Mouse (Mus musculus): ENCODE results near the gene Mpig6b. TPM values are rescaled to one million over a fixed set of nuclear protein-coding genes. Genes with fewer than 3 reads are reported as not detected.
A peak's percentile ranks its signal among the peaks of the same experiment; 100 is the strongest.

The Mpig6b gene
- total RNA-seq, 1 experiment from 2014 or later = not detected

DNA sequence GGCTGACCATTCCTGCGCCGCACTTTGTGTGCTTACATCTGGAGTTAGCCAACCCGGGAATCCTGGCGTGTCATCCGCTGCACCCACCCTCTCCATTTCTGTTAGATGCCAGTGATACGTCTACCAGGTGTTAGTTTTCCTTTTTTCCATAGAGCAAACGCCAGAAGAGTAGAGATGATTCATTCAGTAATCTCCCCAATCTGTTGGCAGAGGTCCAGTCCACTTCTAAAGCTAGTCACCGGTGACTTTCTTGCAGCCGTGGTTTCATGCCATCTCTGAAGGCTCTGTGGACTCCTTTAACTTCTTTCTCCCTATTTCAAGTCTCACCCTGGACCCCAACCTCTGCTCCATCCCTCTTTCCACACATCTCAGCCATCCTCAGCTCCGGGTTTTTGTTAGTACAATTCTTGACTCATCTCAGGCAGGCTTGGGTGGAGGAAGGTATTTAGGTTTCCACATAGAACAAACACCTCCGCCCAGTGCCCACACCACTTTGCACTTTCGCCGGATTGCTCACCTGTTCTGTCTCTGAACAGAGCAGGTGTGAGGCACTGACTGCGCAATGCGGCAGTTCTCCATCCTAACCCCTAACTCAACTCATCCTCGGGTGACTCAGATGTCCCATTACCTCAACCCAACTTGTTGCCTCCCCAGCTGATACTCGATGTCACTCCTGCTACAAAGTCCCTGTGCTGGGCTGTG is 2.4 kb upstream of the Mpig6b start:
- ATAC-seq (replicated peaks in 1 of 2; ENCODE audit: insufficient read depth in 1 of 2, low FRiP score in 2 of 2, low TSS enrichment in 1 of 2, low read depth in 1 of 2, poor library complexity in 2 of 2, severe bottlenecking in 2 of 2) = no peak

DNA sequence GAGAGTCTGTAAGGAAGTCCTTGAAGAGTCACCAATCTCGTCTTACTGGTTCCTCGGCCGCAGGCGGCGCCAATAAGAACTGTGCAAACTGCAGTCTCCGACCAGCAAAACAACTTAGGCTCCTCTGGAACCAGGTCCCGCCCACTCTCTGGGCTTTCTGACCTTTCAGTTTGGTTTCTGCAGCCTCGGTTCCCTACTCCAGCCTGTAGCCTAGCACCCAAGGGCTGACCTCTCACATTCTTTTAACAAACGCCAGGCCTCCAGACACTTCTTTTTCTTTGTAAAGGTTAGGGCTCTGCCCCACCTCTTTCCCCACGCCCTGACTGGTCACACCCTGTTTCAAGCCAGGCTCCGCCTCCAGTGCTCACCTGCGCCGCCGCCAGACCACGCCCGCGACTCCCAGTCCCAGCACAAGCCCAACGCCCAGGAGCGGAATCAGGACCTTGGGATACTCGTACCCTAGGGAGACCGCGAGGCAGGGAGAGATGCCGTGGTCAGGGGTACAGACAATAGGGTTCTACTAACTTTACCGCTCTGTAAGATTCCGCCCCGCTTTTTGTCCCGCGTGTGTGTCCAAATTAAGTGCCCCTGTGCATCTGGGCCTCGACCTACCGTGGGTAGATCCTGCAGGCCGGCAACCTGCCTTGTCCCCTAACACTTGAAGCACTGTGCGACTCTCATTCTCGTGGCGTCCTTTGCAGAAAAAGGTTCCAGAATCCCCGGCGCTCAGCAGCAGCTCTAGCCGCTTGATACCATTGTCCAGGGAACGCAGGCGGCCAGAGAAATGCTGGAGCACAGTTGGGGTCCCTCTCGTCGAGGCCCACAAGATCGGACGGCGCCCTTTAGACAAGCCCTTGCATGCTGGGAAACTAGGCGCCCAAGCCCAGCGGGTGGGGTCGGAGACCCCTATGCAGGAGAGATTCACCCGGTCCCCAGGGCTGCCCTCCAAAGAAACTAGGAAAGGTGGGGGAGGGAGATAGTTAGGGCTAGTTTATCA is 735 bp downstream of the Mpig6b start, which contains the start of gene Ly6g6c:
Gene Ly6g6c (plus strand): TSS at position 438 of the 997 bp plus-strand sequence.
- ATAC-seq (replicated peaks in 1 of 2; ENCODE audit: insufficient read depth in 1 of 2, low FRiP score in 2 of 2, low TSS enrichment in 1 of 2, low read depth in 1 of 2, poor library complexity in 2 of 2, severe bottlenecking in 2 of 2) = peak; percentile 33 to 40; a peak in 2 of 4 replicates

DNA sequence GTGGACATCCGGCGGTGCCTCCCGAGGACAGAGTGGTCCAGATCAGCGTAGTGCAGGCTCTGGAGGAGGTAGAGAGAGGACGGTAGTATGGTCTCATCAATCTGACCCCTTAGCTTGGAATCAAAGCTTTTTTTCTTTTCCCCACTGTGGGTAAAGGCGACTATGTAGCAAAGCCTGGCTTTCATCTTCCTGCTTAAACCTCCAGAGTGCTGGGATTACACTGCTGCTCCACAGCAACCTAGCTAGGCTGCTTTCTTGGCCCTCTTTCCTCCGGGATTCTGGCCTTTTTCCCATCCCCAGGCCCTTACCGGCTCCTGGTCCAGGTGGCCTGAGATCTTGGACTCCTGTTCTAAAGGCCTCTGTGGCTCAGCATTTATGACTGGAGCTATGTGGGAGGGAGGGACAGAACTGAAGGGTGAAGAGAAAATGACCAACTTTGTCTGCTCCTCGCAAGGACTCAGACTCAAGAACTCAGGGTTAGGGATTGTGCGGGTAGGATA is 1.6 kb downstream of the Mpig6b start:
- no peak for ATAC-seq (replicated peaks in 1 of 2; ENCODE audit: insufficient read depth in 1 of 2, low FRiP score in 2 of 2, low TSS enrichment in 1 of 2, low read depth in 1 of 2, poor library complexity in 2 of 2, severe bottlenecking in 2 of 2)

DNA sequence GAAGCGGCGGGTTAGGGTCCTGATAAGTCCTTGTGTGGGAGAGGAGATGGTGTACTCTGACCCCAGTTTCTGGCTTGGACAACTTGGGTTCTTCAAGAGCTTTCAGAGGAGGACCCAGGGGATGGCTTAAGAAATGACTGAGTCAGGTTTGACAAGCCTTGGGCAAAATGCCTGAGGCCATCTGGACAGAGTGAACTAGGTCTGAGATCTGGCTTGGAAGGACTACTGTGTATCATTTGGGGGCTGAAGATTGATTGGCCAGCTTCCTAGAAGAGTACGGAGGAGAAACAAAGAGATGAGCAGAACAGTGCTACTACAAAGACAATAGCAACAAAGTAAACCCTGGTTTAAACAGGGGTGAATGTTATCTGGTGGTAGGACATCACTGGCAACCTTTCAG is 2.5 kb downstream of the Mpig6b start:
- no peak for ATAC-seq (replicated peaks in 1 of 2; ENCODE audit: insufficient read depth in 1 of 2, low FRiP score in 2 of 2, low TSS enrichment in 1 of 2, low read depth in 1 of 2, poor library complexity in 2 of 2, severe bottlenecking in 2 of 2)

DNA sequence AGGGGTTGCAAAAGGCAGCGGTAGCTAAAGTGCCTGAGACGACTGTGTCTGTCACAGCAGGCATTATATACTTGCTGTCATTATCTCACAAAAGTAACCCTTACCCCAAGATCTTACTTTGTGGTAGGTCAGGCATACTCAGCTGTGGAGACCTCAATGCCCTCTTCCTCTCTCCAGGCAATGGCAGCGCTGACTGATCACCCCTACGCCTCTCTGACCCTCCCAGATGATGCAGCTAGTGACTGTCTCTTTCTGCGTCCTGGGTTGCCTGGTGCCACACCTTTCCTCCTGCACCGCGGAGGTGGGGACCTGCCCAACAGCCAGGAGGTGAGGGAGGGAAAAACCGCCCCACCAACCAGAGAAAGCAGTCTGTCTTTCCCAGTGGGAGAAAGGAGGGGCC is 4.7 kb downstream of the Mpig6b start:
- no peak for ATAC-seq (replicated peaks in 1 of 2; ENCODE audit: insufficient read depth in 1 of 2, low FRiP score in 2 of 2, low TSS enrichment in 1 of 2, low read depth in 1 of 2, poor library complexity in 2 of 2, severe bottlenecking in 2 of 2)

DNA sequence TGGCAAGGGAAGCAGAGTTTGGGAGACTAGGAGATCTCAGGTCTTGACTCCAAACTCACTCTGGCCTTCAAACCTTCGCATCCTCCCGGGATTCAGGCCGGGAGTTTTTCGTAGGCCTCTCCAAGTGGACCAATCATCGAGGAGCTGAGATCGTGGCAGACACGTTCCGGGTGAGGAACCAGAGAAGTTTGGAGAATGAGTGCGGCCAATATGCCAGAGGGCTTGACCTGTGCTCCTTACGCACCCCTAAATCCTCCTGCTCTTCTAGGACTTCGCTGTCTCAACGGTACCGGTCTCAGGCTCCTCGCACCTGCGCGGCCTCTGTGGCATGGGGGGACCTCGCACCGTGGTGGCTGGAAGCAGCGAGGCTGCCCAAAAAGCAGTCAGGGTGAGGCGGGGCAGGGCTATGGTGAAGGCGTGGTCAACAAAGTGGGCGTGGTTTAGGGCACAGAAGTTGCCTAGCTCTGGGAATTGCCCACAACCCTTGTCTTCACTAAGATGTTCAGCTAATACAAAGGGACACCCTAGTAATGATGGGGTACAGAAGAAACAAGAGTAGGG is 5.2 kb downstream of the Mpig6b start:
- no peak for ATAC-seq (replicated peaks in 1 of 2; ENCODE audit: insufficient read depth in 1 of 2, low FRiP score in 2 of 2, low TSS enrichment in 1 of 2, low read depth in 1 of 2, poor library complexity in 2 of 2, severe bottlenecking in 2 of 2)

DNA sequence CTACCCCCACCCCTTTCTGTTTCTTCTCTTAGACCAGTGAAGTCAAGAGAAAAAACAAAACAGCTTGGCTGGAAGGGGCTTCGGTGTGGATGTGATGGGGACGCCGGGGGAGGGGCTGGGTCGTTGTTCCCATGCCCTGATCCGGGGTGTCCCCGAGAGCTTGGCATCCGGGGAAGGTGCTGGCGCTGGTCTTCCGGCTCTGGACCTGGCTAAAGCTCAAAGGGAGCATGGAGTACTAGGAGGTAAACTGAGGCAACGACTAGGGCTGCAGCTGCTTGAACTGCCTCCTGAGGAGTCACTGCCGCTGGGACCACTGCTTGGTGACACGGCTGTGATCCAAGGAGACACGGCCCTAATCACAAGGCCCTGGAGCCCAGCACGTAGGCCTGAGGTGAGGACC is 5.9 kb downstream of the Mpig6b start:
- no peak for ATAC-seq (replicated peaks in 1 of 2; ENCODE audit: insufficient read depth in 1 of 2, low FRiP score in 2 of 2, low TSS enrichment in 1 of 2, low read depth in 1 of 2, poor library complexity in 2 of 2, severe bottlenecking in 2 of 2)

DNA sequence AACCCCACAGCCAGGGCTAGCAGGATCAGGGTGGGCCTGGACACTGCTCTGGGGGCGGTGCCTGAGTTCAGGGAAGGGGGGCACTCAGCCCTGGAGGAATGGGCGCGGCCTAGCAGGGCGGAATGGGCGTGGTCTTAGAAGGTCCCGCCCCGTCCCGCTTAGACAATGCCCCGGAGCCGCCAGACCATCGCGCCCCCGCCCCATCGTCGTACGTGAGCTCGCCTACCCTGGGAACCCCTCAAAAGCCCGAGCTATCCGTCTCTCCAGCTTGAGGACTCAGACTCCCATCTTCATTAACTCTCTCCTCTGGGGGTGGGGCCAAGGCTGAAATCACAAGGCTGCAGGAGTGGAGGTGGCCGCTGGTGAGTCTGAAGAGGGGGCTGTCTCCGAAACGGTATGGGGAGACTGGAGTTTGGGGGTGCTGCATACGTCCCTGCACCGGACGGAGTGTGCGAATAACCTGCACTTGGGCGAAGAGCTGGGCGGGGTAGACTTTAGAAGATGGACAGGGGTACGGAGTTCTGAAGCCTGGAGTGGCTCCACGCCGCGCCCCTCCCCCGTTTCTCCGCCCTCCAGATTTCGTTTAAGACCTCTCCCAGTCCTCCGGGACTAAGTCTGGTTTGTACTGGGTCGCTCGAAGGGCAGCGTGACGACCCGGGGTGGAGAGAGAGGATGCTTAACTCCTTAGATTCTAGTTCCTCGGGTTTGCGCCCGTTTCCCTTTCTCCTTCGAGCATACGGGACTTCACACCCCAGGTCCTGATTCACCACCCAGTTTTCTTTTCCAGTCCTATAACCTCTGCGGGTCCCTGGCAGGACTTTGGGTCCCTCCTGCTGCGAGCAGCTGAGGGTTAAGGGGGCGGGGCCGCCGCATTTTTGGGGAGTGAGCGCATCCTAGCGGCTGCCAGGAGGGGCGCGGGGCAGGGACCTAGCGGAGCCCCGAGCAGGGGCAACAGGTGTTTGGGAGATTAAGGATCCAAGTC is 6.8 kb downstream of the Mpig6b start, which contains the start of gene Ddah2:
Gene Ddah2 (plus strand): TSS at position 125 of the 982 bp plus-strand sequence.
- peak; percentile 82 to 87 for ATAC-seq (replicated peaks in 1 of 2; ENCODE audit: insufficient read depth in 1 of 2, low FRiP score in 2 of 2, low TSS enrichment in 1 of 2, low read depth in 1 of 2, poor library complexity in 2 of 2, severe bottlenecking in 2 of 2)

DNA sequence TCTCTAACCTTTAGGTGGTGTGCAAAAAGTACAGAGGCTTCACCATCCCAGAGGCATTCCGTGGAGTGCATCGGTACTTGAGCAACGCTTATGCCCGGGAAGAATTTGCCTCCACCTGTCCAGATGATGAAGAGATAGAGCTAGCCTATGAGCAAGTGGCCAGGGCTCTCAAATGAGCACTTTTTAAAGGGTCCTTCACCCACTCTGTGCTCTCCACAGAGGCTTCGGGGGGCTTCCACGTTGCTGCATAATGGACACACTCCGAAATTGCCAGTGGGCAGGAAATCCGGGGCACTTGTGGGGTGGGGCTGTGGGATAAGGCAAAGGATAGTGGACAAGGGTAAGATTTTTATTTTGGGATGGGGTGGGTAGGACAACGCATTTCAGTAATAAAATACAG is 7.7 kb downstream of the Mpig6b start:
- ATAC-seq (replicated peaks in 1 of 2; ENCODE audit: insufficient read depth in 1 of 2, low FRiP score in 2 of 2, low TSS enrichment in 1 of 2, low read depth in 1 of 2, poor library complexity in 2 of 2, severe bottlenecking in 2 of 2) = no peak

DNA sequence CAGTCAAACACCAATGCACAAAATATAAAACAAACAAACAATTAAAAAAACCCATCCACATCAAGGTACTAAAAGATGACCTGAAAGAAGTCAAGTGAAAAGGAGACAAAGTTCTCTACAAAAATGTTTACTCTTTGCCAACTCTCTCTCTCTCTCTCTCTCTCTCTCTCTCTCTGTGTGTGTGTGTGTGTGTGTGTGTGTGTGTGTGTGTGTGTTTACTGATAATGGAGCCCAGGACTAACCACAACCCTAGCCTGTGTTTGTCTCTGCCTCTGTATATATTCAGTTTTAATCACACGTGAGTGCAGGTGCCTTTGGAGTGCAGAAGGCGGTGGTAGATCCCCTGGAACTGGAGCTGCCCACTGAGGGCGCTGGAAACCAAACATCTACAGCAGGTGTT is 8.9 kb downstream of the Mpig6b start:
- no peak for ATAC-seq (replicated peaks in 1 of 2; ENCODE audit: insufficient read depth in 1 of 2, low FRiP score in 2 of 2, low TSS enrichment in 1 of 2, low read depth in 1 of 2, poor library complexity in 2 of 2, severe bottlenecking in 2 of 2)

DNA sequence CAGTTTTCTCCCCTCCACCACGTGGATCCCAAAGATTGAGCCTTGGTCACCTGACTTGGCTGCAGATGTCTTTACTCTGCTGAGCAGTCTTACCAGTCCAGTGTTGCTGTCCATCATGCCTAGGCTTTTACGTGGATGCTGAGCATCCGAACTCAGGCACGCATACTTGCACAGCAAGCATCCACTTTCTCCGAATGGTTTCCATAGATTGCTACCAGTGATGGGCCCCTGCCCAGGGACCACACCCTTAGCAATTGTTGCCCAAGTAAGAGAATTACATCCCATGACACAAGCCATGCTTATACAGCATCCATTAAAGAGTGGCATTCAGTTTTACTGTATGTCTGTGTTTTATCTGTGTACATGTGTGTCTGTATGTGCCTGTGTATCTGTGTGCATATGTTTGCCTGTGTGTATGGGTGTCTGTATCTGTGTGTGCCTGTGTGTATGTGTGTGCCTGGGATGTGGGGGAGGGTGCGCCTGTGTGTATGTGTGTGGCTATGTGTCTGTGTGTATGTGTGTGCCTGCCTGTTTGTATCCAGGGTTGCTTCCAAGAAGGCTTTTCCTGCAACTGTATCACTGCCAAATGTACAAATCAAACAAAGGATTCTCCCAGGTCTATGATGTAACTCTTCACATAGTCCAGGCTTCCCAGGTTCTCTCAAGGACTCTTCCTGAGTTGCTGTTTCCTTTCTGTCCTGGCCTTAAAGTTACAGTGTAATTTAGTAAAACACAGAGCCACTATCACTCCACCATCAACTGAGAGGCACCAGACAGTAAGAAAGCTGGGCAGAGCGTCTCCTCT is 10.1 kb downstream of the Mpig6b start:
- ATAC-seq (replicated peaks in 1 of 2; ENCODE audit: insufficient read depth in 1 of 2, low FRiP score in 2 of 2, low TSS enrichment in 1 of 2, low read depth in 1 of 2, poor library complexity in 2 of 2, severe bottlenecking in 2 of 2) = no peak

DNA sequence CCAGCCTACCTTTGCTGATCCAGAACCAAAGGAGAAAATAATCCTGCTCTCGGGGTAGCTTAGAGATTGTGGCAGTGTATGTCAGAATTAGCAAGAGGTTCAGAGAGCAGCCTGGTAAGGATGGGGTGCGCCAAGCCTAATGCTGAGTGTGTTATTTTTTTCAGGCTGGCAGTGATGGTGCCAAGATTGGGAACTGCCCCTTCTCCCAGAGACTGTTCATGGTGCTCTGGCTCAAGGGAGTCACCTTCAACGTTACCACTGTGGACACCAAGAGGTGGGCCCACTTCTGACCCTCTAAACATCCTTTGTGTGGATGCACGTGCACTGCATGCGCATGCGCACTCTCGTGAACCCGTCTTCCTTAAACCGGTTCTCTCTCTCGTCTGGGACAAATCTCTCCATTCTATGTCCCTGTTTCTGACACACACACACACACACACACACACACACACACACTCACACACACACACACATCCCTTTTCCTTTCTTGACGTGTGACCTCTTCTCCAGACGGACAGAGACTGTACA is 13.6 kb downstream of the Mpig6b start:
- ATAC-seq (replicated peaks in 1 of 2; ENCODE audit: insufficient read depth in 1 of 2, low FRiP score in 2 of 2, low TSS enrichment in 1 of 2, low read depth in 1 of 2, poor library complexity in 2 of 2, severe bottlenecking in 2 of 2) = no peak

DNA sequence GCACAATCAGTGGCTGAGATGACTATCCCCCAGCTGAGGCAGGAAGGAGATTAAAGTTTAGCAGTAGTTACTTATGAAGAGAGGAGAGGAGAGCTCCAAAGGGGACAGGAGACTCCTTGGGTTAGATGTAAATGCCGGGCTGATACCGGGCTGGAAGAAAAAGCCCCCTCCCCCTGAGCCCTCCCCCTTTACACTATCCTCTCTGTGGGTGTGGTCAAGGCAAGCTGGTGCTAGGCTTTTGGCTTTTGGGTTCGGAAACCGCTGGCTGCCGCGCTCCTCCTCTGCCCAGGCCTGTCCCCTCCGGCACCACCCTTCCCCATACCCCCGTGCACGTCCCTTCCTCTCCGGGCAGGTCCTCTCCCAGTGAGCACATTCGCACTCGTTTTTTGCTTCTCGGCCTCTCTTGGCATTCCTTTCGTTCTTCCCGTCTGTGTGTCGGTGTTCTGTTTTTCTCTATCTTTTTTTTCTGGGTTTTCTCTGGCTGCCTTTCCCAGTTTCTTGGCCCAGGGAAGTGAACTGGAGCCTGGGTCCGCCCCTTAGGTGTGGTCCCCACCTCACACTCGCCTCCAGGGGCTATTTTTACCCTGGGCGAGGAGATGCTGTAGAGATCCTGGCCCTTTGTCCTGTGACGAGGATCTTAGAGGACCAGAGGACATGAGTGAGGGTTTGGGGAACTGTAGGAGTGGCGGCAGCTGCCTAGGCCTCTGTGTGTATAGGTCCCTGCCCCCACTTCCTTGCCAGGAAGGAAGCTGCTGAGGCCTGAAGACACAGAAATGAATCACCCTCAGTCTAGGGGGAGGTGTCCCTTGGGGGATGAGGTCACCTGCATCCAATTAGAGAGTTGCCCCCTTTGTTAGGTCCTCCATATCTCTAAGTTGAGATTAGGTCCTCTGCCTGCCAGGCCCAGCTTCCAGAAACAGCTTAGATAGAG is 14.6 kb downstream of the Mpig6b start:
- peak; percentile 57 to 72 for ATAC-seq (replicated peaks in 1 of 2; ENCODE audit: insufficient read depth in 1 of 2, low FRiP score in 2 of 2, low TSS enrichment in 1 of 2, low read depth in 1 of 2, poor library complexity in 2 of 2, severe bottlenecking in 2 of 2)

DNA sequence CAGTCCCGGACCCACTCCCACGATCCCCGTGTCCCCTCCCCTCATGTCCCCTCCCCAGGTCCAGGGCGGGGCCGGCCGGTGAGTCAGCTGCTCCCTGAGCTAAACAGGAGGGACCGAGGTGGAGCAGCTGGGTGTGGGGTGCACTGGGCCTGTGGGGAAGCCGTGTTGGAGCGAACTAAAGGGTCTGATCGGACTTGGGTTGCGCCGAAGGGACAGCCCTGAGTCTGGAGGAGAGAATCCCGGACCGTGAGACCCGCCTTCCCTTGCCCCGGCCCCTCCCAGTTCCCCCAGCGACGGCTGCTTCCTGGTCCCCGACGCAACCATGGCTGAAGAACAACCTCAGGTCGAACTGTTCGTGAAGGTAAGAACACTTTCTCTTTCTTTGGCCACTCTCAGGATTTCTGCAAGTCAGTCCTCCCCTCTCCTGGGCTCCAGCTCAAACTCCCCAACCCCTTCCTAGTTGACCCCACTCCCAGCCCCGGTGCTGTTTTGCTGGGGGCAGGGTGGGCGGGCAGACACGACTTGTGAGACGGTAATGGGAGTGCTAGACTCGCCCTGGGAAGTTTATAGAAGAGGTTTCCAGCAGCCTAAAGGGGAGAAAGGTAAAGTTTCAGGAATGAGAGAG is 15.7 kb downstream of the Mpig6b start:
- peak; percentile 9; a peak in 1 of 4 replicates for ATAC-seq (replicated peaks in 1 of 2; ENCODE audit: insufficient read depth in 1 of 2, low FRiP score in 2 of 2, low TSS enrichment in 1 of 2, low read depth in 1 of 2, poor library complexity in 2 of 2, severe bottlenecking in 2 of 2)

Measured in hematopoietic stem cell, adult 5-6 weeks (primary cell).